Mouse (Mus musculus): ENCODE results near the gene Dmap1.

GRCm38 (mm10) chr4:117633527-117633926 is 48.5 kb downstream of the Dmap1 start:
- TF ChIP-seq CTCF (IDR thresholded peaks at IDR 0.05; ENCODE audit: low read depth, low read length) (no peak), POLR2A (IDR thresholded peaks at IDR 0.05; ENCODE audit: insufficient read depth, low read length) (no peak)
